Mouse (Mus musculus) kidney, postnatal 0 days (tissue): ENCODE results near the gene Lcp2. TPM values are rescaled to one million over a fixed set of nuclear protein-coding genes. Genes with fewer than 3 reads are reported as not detected.

Experiments
- ATAC-seq: fragments of 200-750 bp; cut with Nextera tagmentation; replicated peaks from 2 replicates; pipeline ENCODE4 v1.8.0; 2017; ENCODE audit warnings: low read depth, moderate number of reproducible peaks, moderate TSS enrichment, moderate library complexity; ENCODE audit not compliant: low FRiP score
- DNase-seq: peaks from one replicate; pipeline ENCODE4 v3.0.0-alpha.2; 2016; ENCODE audit warnings: low spot score
- H3K27ac ChIP-seq: fragments of 300-500 bp; sonication (generic); 2 replicates; pipeline ENCODE4 v1.5.1; 2014; ENCODE audit warnings: mild to moderate bottlenecking
- H3K27me3 ChIP-seq: fragments of 300-500 bp; sonication (generic); 2 replicates; pipeline ENCODE4 v1.6.1; 2014; ENCODE audit warnings: low read length, mixed read lengths; ENCODE audit not compliant: insufficient read depth
- H3K36me3 ChIP-seq: fragments of 300-500 bp; sonication (generic); 2 replicates; pipeline ENCODE4 v1.6.1; 2014; ENCODE audit warnings: low read length, mixed read lengths; ENCODE audit not compliant: insufficient read depth
- H3K4me1 ChIP-seq: fragments of 300-500 bp; sonication (generic); replicated peaks from 2 replicates; pipeline ENCODE4 v1.6.1; 2014; ENCODE audit warnings: antibody characterized with exemption, low read length, mixed read lengths; ENCODE audit not compliant: insufficient read depth
- H3K4me2 ChIP-seq: fragments of 300-500 bp; sonication (generic); 2 replicates; pipeline ENCODE4 v1.6.1; 2014; ENCODE audit warnings: mild to moderate bottlenecking, low read length, moderate library complexity, mixed read lengths
- H3K4me3 ChIP-seq: fragments of 300-500 bp; sonication (generic); replicated peaks from 2 replicates; pipeline ENCODE4 v1.5.1; 2014; ENCODE audit warnings: low read depth, low read length
- H3K9ac ChIP-seq: fragments of 300-500 bp; sonication (generic); 2 replicates; pipeline ENCODE4 v1.6.1; 2014; ENCODE audit warnings: low read depth, low read length
- H3K9me3 ChIP-seq: fragments of 300-500 bp; sonication (generic); replicated peaks from 2 replicates; pipeline ENCODE4 v1.6.1; 2016; ENCODE audit warnings: low read length, inconsistent platforms, mixed read lengths
- CTCF ChIP-seq: IDR thresholded peaks from 2 replicates; pipeline ENCODE4 v1.5.1; 2016; ENCODE audit warnings: antibody characterized with exemption, low read depth, mild to moderate bottlenecking, moderate library complexity
- WGBS: fragments of 180-500 bp; shearing (Covaris S2); extraction: QIAGEN DNeasy Blood & Tissue Kit; methylation state at CpG from one replicate; pipeline ENCODE4 v1.1.7; 2014; 5-methylcytosine and 5-hydroxymethylcytosine counted together
- polyA plus RNA-seq: library from polyadenylated mRNA; unstranded; fragments of >200 nt; fragmentation: Nextera tagmentation; extraction: Ambion mirVana; gene quantifications from 2 replicates; pipeline ENCODE4 v1.2.1, GENCODE M21; 2015

Lcp2 gene
- polyA plus RNA-seq, 1 experiment from 2014 or later: 1.7 TPM

GRCm38 (mm10) chr11:34040061-34040460 is 6.7 kb upstream of the Lcp2 start:
- Histone ChIP-seq H3K27ac (no peak overlapping the region), H3K4me3 (no peak overlapping the region), H3K4me2 (no peak overlapping the region), H3K9ac (no peak overlapping the region), H3K36me3 (no peaks in the 10 kb centered on the region), H3K9me3 (no peaks in the 10 kb centered on the region), H3K27me3 (no peaks in the 10 kb centered on the region), H3K4me1 (no peaks in the 10 kb centered on the region)
- 81% methylated on average over 5 of the region's 5 CpGs for WGBS
- DNase-seq: no peak
- no peak for ATAC-seq
- TF ChIP-seq CTCF: no peak

GRCm38 (mm10) chr11:34042808-34043207 is 3.9 kb upstream of the Lcp2 start:
- 39% methylated on average over 1 of the region's 1 CpGs for WGBS
- Histone ChIP-seq H3K9me3 (no peaks in the 10 kb centered on the region), H3K27me3 (no peaks in the 10 kb centered on the region), H3K27ac (no peak overlapping the region), H3K36me3 (no peaks in the 10 kb centered on the region), H3K9ac (no peak overlapping the region), H3K4me3 (no peak overlapping the region), H3K4me1 (no peaks in the 10 kb centered on the region), H3K4me2 (no peak overlapping the region)
- no peak for TF ChIP-seq CTCF
- no peak for ATAC-seq
- no peak for DNase-seq

- no peak overlapping the region for H3K27ac ChIP-seq
- no peak for ATAC-seq
- H3K4me2 ChIP-seq: no peak overlapping the region
- H3K9me3 ChIP-seq: no peaks in the 10 kb centered on the region
- H3K27me3 ChIP-seq: no peaks in the 10 kb centered on the region
- TF ChIP-seq CTCF: no peak
- no peak overlapping the region for H3K4me3 ChIP-seq
- no peaks in the 10 kb centered on the region for H3K4me1 ChIP-seq
- WGBS: 90% methylated on average over 5 of the region's 5 CpGs
- DNase-seq: no peak
- H3K9ac ChIP-seq: no peak overlapping the region
- no peaks in the 10 kb centered on the region for H3K36me3 ChIP-seq
These were observed 820 bp downstream of the Lcp2 start for GRCm38 (mm10) chr11:34047542-34047937.

GRCm38 (mm10) chr11:34048375-34049124 is 1.8 kb downstream of the Lcp2 start:
- Histone ChIP-seq H3K36me3 (no peaks in the 10 kb centered on the region), H3K9ac (no peak overlapping the region), H3K27ac (no peak overlapping the region), H3K9me3 (no peaks in the 10 kb centered on the region), H3K4me3 (no peak overlapping the region), H3K4me1 (no peaks in the 10 kb centered on the region), H3K27me3 (no peaks in the 10 kb centered on the region), H3K4me2 (no peak overlapping the region)
- no peak for TF ChIP-seq CTCF
- WGBS: 90% methylated on average over 8 of the region's 8 CpGs
- DNase-seq: no peak
- ATAC-seq: no peak

- Histone ChIP-seq H3K36me3 (no peaks in the 10 kb centered on the region), H3K4me1 (no peaks in the 10 kb centered on the region), H3K4me2 (no peak overlapping the region), H3K27ac (no peak overlapping the region), H3K9me3 (no peaks in the 10 kb centered on the region), H3K4me3 (no peak overlapping the region), H3K9ac (no peak overlapping the region), H3K27me3 (no peaks in the 10 kb centered on the region)
- no peak for DNase-seq
- WGBS: 94% methylated on average over 1 of the region's 1 CpGs
- TF ChIP-seq CTCF: no peak
- ATAC-seq: no peak
These were observed 2.3 kb downstream of the Lcp2 start for GRCm38 (mm10) chr11:34049125-34049379.

- no peak for DNase-seq
- no peak overlapping the region for H3K4me2 ChIP-seq
- 79% methylated on average over 1 of the region's 1 CpGs for WGBS
- TF ChIP-seq CTCF: no peak
- H3K9me3 ChIP-seq: no peaks in the 10 kb centered on the region
- H3K27me3 ChIP-seq: no peaks in the 10 kb centered on the region
- no peak overlapping the region for H3K27ac ChIP-seq
- no peak overlapping the region for H3K9ac ChIP-seq
- no peak overlapping the region for H3K4me3 ChIP-seq
- H3K36me3 ChIP-seq: no peaks in the 10 kb centered on the region
- H3K4me1 ChIP-seq: no peaks in the 10 kb centered on the region
- ATAC-seq: no peak
These were observed 3.3 kb downstream of the Lcp2 start for GRCm38 (mm10) chr11:34050063-34050462.

- 73% methylated on average over 2 of the region's 2 CpGs for WGBS
- no peak for TF ChIP-seq CTCF
- Histone ChIP-seq H3K4me1 (no peaks in the 10 kb centered on the region), H3K4me2 (no peak overlapping the region), H3K36me3 (no peaks in the 10 kb centered on the region), H3K27me3 (no peaks in the 10 kb centered on the region), H3K9ac (no peak overlapping the region), H3K9me3 (no peaks in the 10 kb centered on the region), H3K4me3 (no peak overlapping the region), H3K27ac (no peak overlapping the region)
- DNase-seq (no peak), ATAC-seq (no peak)
These were observed 3.9 kb downstream of the Lcp2 start for GRCm38 (mm10) chr11:34050643-34051042.
